Mouse (Mus musculus) liver, embryonic 14.5 days (tissue): ENCODE data around the gene Gpx4. TPM values are rescaled to one million over a fixed set of nuclear protein-coding genes. Genes with fewer than 3 reads are reported as not detected.

Source experiments
- ATAC-seq: fragments of 200-750 bp; cut with Nextera tagmentation; 2 replicates; pipeline ENCODE4 v1.8.0; 2017; ENCODE audit warnings: moderate number of reproducible peaks, mild to moderate bottlenecking, moderate library complexity; ENCODE audit not compliant: insufficient read depth
- DNase-seq, 3 experiments: peaks; one replicate each; pipeline ENCODE4 v3.0.0-alpha.2; 2012 to 2013; ENCODE audit warnings: low read depth in 3 of 3, low spot score in 3 of 3
- H3K27ac ChIP-seq: fragments of 300-500 bp; sonication (generic); 2 replicates; pipeline ENCODE4 v1.5.1; 2014; ENCODE audit warnings: moderate library complexity, mild to moderate bottlenecking, control low read depth, inconsistent platforms
- H3K27me3 ChIP-seq: fragments of 300-500 bp; sonication (generic); 2 replicates; pipeline ENCODE4 v1.6.1; 2014; ENCODE audit warnings: mild to moderate bottlenecking, low read length, moderate library complexity; ENCODE audit not compliant: control insufficient read depth, insufficient read depth
- H3K36me3 ChIP-seq: fragments of 300-500 bp; sonication (generic); replicated peaks from 2 replicates; pipeline ENCODE4 v1.6.1; 2014; ENCODE audit warnings: low read depth; ENCODE audit not compliant: control insufficient read depth, insufficient read depth
- H3K4me1 ChIP-seq, 2 experiments: fragments of 200-500 bp in 1 of 2; fragments of 300-500 bp in 1 of 2; sonication (generic) in 1 of 2; replicated peaks; 2 replicates each; pipeline ENCODE4 v1.6.1; 2012 to 2014; ENCODE audit warnings: antibody characterized with exemption in 1 of 2, inconsistent platforms in 1 of 2, low read length in 1 of 2; ENCODE audit not compliant: control insufficient read depth in 2 of 2, insufficient read depth in 2 of 2
- H3K4me2 ChIP-seq: fragments of 300-500 bp; sonication (generic); 2 replicates; pipeline ENCODE4 v1.6.1; 2014; ENCODE audit warnings: low read depth, mild to moderate bottlenecking, control low read depth, moderate library complexity
- H3K4me3 ChIP-seq, 2 experiments: fragments of 200-500 bp in 1 of 2; fragments of 300-500 bp in 1 of 2; sonication (generic) in 1 of 2; 2 replicates each; pipeline ENCODE4 v1.5.1; 2012 to 2014; ENCODE audit warnings: low read depth in 2 of 2, low read length in 2 of 2, mild to moderate bottlenecking in 2 of 2, control low read depth in 1 of 2, inconsistent platforms in 1 of 2, moderate library complexity in 1 of 2; ENCODE audit not compliant: insufficient read depth in 1 of 2
- H3K9ac ChIP-seq: fragments of 300-500 bp; sonication (generic); replicated peaks from 2 replicates; pipeline ENCODE4 v1.6.1; 2014; ENCODE audit warnings: mild to moderate bottlenecking, control low read depth, moderate library complexity
- H3K9me3 ChIP-seq: fragments of 300-500 bp; sonication (generic); 2 replicates; pipeline ENCODE4 v1.6.1; 2016; ENCODE audit warnings: low read length, mixed read lengths; ENCODE audit not compliant: control insufficient read depth
- CTCF ChIP-seq: IDR thresholded peaks from 2 replicates; pipeline ENCODE4 v1.5.1; 2016; ENCODE audit warnings: antibody characterized with exemption, low read depth, control low read depth
- EP300 ChIP-seq: IDR thresholded peaks from 2 replicates; pipeline ENCODE4 v1.6.1; 2016; ENCODE audit warnings: antibody characterized with exemption, low read depth
- whole genome bisulfite sequencing: fragments of 180-500 bp; shearing (Covaris S2); extraction: QIAGEN DNeasy Blood & Tissue Kit; methylation state at CpG from one replicate; pipeline ENCODE4 v1.1.7; 2014; ENCODE audit not compliant: insufficient replicate concordance; 5-methylcytosine and 5-hydroxymethylcytosine counted together
- polyA plus RNA-seq, 2 experiments: library from polyadenylated mRNA; depleted of rRNA in 1 of 2; stranded (reverse) in 1 of 2; unstranded in 1 of 2; fragments of >200 nt; fragmentation: Nextera tagmentation in 1 of 2; extraction: Ambion mirVana in 1 of 2; gene quantifications; 2 replicates each; pipeline versions ENCODE4 v1.2.1 to v1.2.3; 2012 to 2014

Gene Gpx4
- polyA plus RNA-seq, 2 experiments, result 388 to 724 TPM

GRCm38 (mm10) chr10:80094684-80095083, 47.7 kb downstream of the Gpx4 start:
- WGBS, result 69% methylated on average over 3 of the region's 3 CpGs
- Histone ChIP-seq H3K4me2 (no peak overlapping the region), H3K36me3 (no peaks in the 10 kb centered on the region), H3K27ac (no peak overlapping the region), H3K9ac (no peak overlapping the region), H3K4me3 (no peak overlapping the region), H3K27me3 (no peaks in the 10 kb centered on the region), H3K4me1 (peaks cover 28 to 31% of the 10 kb centered on the region in 2 experiments), H3K9me3 (no peaks in the 10 kb centered on the region)
- TF ChIP-seq CTCF (no peak), EP300 (no peak)
- DNase-seq (no peak), ATAC-seq (no peak)

GRCm38 (mm10) chr10:80095547-80095946, 48.6 kb downstream of the Gpx4 start:
- H3K4me1 ChIP-seq, result peaks cover 28 to 39% of the 10 kb centered on the region in 2 experiments

GRCm38 (mm10) chr10:80097275-80097674, 50.3 kb downstream of the Gpx4 start:
- Histone ChIP-seq H3K27ac (no peak overlapping the region), H3K9me3 (no peaks in the 10 kb centered on the region), H3K4me3 (no peak overlapping the region), H3K9ac (peak overlapping the region; percentile 4; the same call in 1 of the 2 replicates), H3K4me2 (peak overlapping the region; percentile 25), H3K36me3 (no peaks in the 10 kb centered on the region), H3K27me3 (no peaks in the 10 kb centered on the region), H3K4me1 (peaks cover 38 to 50% of the 10 kb centered on the region in 2 experiments)
- DNase-seq (no peak), ATAC-seq (peak; percentile 29)
- WGBS, result 13% methylated on average over 7 of the region's 7 CpGs
- no peak for TF ChIP-seq CTCF
- no peak for TF ChIP-seq EP300

More at GRCm38 (mm10) chr10:80095547-80095946, 48.6 kb downstream of the Gpx4 start:
- Histone ChIP-seq H3K27ac (no peak overlapping the region), H3K9ac (no peak overlapping the region), H3K27me3 (no peaks in the 10 kb centered on the region), H3K36me3 (no peaks in the 10 kb centered on the region), H3K4me3 (no peak overlapping the region), H3K9me3 (no peaks in the 10 kb centered on the region), H3K4me2 (no peak overlapping the region)
- 87% methylated on average over 5 of the region's 5 CpGs for WGBS
- ATAC-seq (no peak), DNase-seq (no peak)
- TF ChIP-seq EP300, result no peak
- TF ChIP-seq CTCF, result no peak

DNA sequence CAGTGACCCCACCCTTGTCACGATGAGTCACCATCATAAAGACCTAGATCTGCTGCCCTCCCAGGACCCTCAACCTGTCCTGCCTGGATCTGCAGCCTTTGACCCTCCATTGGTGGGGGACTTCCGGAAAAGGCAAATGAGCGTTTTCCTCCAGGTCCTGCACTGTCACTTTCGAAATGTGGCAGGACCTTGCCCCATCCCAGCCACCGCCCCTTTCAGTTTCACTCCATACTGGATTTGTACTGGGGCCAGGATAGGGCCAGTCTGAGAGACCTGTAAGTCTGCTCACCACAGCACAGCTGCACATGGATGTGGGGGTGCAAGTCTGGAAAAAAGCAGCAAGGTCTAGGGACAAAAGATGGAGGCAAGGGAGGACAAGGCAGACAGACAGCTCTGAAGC, 51.7 kb downstream of the Gpx4 start:
- no peak overlapping the region for H3K9ac ChIP-seq
- ATAC-seq, result no peak
- DNase-seq, result no peak
- peak overlapping the region; percentile 37 for H3K27ac ChIP-seq
- peaks cover 48 to 58% of the 10 kb centered on the region in 2 experiments for H3K4me1 ChIP-seq
- H3K9me3 ChIP-seq, result no peaks in the 10 kb centered on the region
- no peaks in the 10 kb centered on the region for H3K27me3 ChIP-seq
- H3K4me2 ChIP-seq, result peak overlapping the region; percentile 2
- H3K36me3 ChIP-seq, result no peaks in the 10 kb centered on the region
- WGBS, result 64% methylated on average over 5 of the region's 5 CpGs
- TF ChIP-seq CTCF (no peak), EP300 (no peak)
- no peak overlapping the region for H3K4me3 ChIP-seq

GRCm38 (mm10) chr10:80100982-80101381, 54.0 kb downstream of the Gpx4 start:
- no peak for TF ChIP-seq EP300
- no peak for TF ChIP-seq CTCF
- H3K4me2 ChIP-seq, result peak overlapping the region; percentile 82
- no peak for ATAC-seq
- no peaks in the 10 kb centered on the region for H3K36me3 ChIP-seq
- H3K27ac ChIP-seq, result peak overlapping the region; percentile 55
- peaks cover 48 to 58% of the 10 kb centered on the region in 2 experiments for H3K4me1 ChIP-seq
- WGBS, result 40% methylated on average over 11 of the region's 11 CpGs
- H3K9me3 ChIP-seq, result no peaks in the 10 kb centered on the region
- peak overlapping the region; percentile 92 for H3K9ac ChIP-seq
- DNase-seq, result peak in 1 of 3 experiments; percentile 7
- peak overlapping the region; percentile 85 to 88 for H3K4me3 ChIP-seq
- H3K27me3 ChIP-seq, result no peaks in the 10 kb centered on the region
